ENCODE assay signal across 19 mouse cellular contexts in genomic region chr19:57510836-57511235, GRCm38 (mm10). TPM values are rescaled to one million over a fixed set of nuclear protein-coding genes. Genes with fewer than 3 reads are reported as not detected.
DNase-seq lines count a peak whose midpoint lies in the region; ATAC-seq and TF ChIP-seq lines count a peak whose summit lies in the region.
"Had no signal": no experiment of that assay in that cellular context is flagged by ENCODE, and none has a peak within 500 bp of the region (broad histone marks: within the 10 kb centered on the region; RNA-seq: fewer than 3 reads in every experiment).

No protein-coding gene starts in this region.

- intact Hi-C loops in heart, postnatal 14 days (cut with DNase I), result no loop called here

- H3K9ac ChIP-seq in heart, embryonic 13.5 days, result no peak overlapping the region
- H3K9ac ChIP-seq in intestine, embryonic 16.5 days (ENCODE audit: low read depth, low read length), result no peak overlapping the region
- H3K9ac ChIP-seq in intestine, postnatal 0 days (ENCODE audit: low read depth, low read length), result no peak overlapping the region
- H3K9ac ChIP-seq in stomach, embryonic 14.5 days (replicated peaks; ENCODE audit: low read depth, low read length), result no peak overlapping the region
- H3K9ac ChIP-seq in stomach, embryonic 16.5 days (ENCODE audit: low read length), result no peak overlapping the region
- H3K9ac ChIP-seq: embryonic facial prominence, embryonic 13.5 days; hindbrain, embryonic 13.5 days had no signal

- peak overlapping the region; percentile 79; the same call in 1 of the 2 replicates for H3K27ac ChIP-seq in heart, embryonic 13.5 days (replicated peaks)
- H3K27ac ChIP-seq in intestine, embryonic 16.5 days (ENCODE audit: low read length), result peak overlapping the region; percentile 54; the same call in 1 of the 2 replicates
- H3K27ac ChIP-seq in intestine, postnatal 0 days (ENCODE audit: low read depth, low read length), result no peak overlapping the region
- peak overlapping the region; percentile 68; the same call in 1 of the 2 replicates for H3K27ac ChIP-seq in stomach, embryonic 14.5 days (ENCODE audit: low read length)
- H3K27ac ChIP-seq in stomach, embryonic 16.5 days (ENCODE audit: low read length), result peak overlapping the region; percentile 55
- H3K27ac ChIP-seq: hindbrain, embryonic 13.5 days; hindbrain, postnatal 0 days had no signal

- no peak overlapping the region for H3K4me3 ChIP-seq in heart, embryonic 13.5 days
- H3K4me3 ChIP-seq in intestine, embryonic 16.5 days (ENCODE audit: low read length), result no peak overlapping the region
- H3K4me3 ChIP-seq in intestine, postnatal 0 days (ENCODE audit: low read depth, low read length), result no peak overlapping the region
- H3K4me3 ChIP-seq in stomach, embryonic 14.5 days (ENCODE audit: low read depth, low read length), result no peak overlapping the region
- no peak overlapping the region for H3K4me3 ChIP-seq in stomach, embryonic 16.5 days (replicated peaks; ENCODE audit: low read length)
- H3K4me3 ChIP-seq: embryonic facial prominence, embryonic 13.5 days; hindbrain, embryonic 13.5 days had no signal

- H3K27me3 ChIP-seq in heart, embryonic 13.5 days (replicated peaks), result 0 out of 2 replicates have a peak, but pooled peaks cover 3% of the 10 kb centered on the region
- H3K27me3 ChIP-seq in intestine, embryonic 16.5 days (replicated peaks; ENCODE audit: control insufficient read depth, insufficient read depth, low read length), result no peaks in the 10 kb centered on the region
- H3K27me3 ChIP-seq in intestine, postnatal 0 days (replicated peaks; ENCODE audit: control insufficient read depth, insufficient read depth, low read length), result no peaks in the 10 kb centered on the region
- no peaks in the 10 kb centered on the region for H3K27me3 ChIP-seq in stomach, embryonic 14.5 days (ENCODE audit: control insufficient read depth, insufficient read depth, low read length)
- no peaks in the 10 kb centered on the region for H3K27me3 ChIP-seq in stomach, embryonic 16.5 days (ENCODE audit: control insufficient read depth, insufficient read depth, low read length)
- H3K27me3 ChIP-seq: hindbrain, embryonic 13.5 days had no signal

- no peaks in the 10 kb centered on the region for H3K36me3 ChIP-seq in heart, embryonic 13.5 days
- no peaks in the 10 kb centered on the region for H3K36me3 ChIP-seq in intestine, embryonic 16.5 days (ENCODE audit: control insufficient read depth, insufficient read depth, low read length)
- H3K36me3 ChIP-seq in intestine, postnatal 0 days (ENCODE audit: control insufficient read depth, insufficient read depth), result no peaks in the 10 kb centered on the region
- no peaks in the 10 kb centered on the region for H3K36me3 ChIP-seq in stomach, embryonic 14.5 days (ENCODE audit: control insufficient read depth, insufficient read depth, low read length)
- no peaks in the 10 kb centered on the region for H3K36me3 ChIP-seq in stomach, embryonic 16.5 days (ENCODE audit: control insufficient read depth, insufficient read depth, low read length)
- H3K36me3 ChIP-seq: embryonic facial prominence, embryonic 13.5 days; hindbrain, embryonic 13.5 days had no signal

- ATAC-seq in heart, embryonic 13.5 days (ENCODE audit: extremely low read depth, insufficient number of reproducible peaks, low FRiP score, low TSS enrichment), result no peak
- ATAC-seq in intestine, embryonic 16.5 days, result no peak
- no peak for ATAC-seq in intestine, postnatal 0 days
- peak; percentile 28; the same call in 1 of the 2 replicates for ATAC-seq in stomach, embryonic 14.5 days (ENCODE audit: insufficient number of reproducible peaks, insufficient read depth, low FRiP score, low read depth)
- ATAC-seq in stomach, embryonic 16.5 days (ENCODE audit: insufficient read depth, low FRiP score), result peak; percentile 83
- ATAC-seq: forebrain, embryonic 14.5 days; hindbrain, postnatal 0 days had no signal

- no peak overlapping the region for H3K4me2 ChIP-seq in heart, embryonic 13.5 days
- H3K4me2 ChIP-seq in intestine, embryonic 16.5 days (ENCODE audit: low read depth, low read length), result no peak overlapping the region
- H3K4me2 ChIP-seq in intestine, postnatal 0 days (replicated peaks; ENCODE audit: low read depth), result no peak overlapping the region
- H3K4me2 ChIP-seq in stomach, embryonic 14.5 days (replicated peaks; ENCODE audit: low read depth, low read length), result no peak overlapping the region
- 0 out of 2 replicates have a peak overlapping the region, but pooled peaks have one; percentile 14 for H3K4me2 ChIP-seq in stomach, embryonic 16.5 days (ENCODE audit: low read depth, low read length)
- H3K4me2 ChIP-seq: embryonic facial prominence, embryonic 13.5 days; hindbrain, embryonic 13.5 days had no signal

- no peak for TF ChIP-seq CTCF in intestine, postnatal 0 days (IDR thresholded peaks at IDR 0.05; ENCODE audit: low read depth)

- H3K4me1 ChIP-seq in heart, embryonic 13.5 days, result peaks cover 15% of the 10 kb centered on the region
- H3K4me1 ChIP-seq in intestine, embryonic 16.5 days (ENCODE audit: control insufficient read depth, insufficient read depth, low read length), result peaks cover 15% of the 10 kb centered on the region
- H3K4me1 ChIP-seq in intestine, postnatal 0 days (replicated peaks; ENCODE audit: control insufficient read depth, insufficient read depth, low read length), result no peaks in the 10 kb centered on the region
- H3K4me1 ChIP-seq in stomach, embryonic 14.5 days (ENCODE audit: control insufficient read depth, insufficient read depth, low read length), result peaks cover 17% of the 10 kb centered on the region; the same call in 1 of the 2 replicates
- peaks cover 7% of the 10 kb centered on the region for H3K4me1 ChIP-seq in stomach, embryonic 16.5 days (ENCODE audit: control insufficient read depth, insufficient read depth, low read length)

- WGBS in heart, embryonic 13.5 days, result 92% methylated on average over 11 of the region's 11 CpGs
- WGBS in intestine, embryonic 16.5 days, result 69% methylated on average over 11 of the region's 11 CpGs
- WGBS in intestine, postnatal 0 days, result 65% methylated on average over 11 of the region's 11 CpGs
- WGBS in stomach, embryonic 14.5 days, result 81% methylated on average over 11 of the region's 11 CpGs
- WGBS in stomach, embryonic 16.5 days, result 75% methylated on average over 11 of the region's 11 CpGs

- H3K9me3 ChIP-seq in heart, embryonic 13.5 days, result no peaks in the 10 kb centered on the region
- no peaks in the 10 kb centered on the region for H3K9me3 ChIP-seq in intestine, embryonic 16.5 days (ENCODE audit: control insufficient read depth, low read length)
- no peaks in the 10 kb centered on the region for H3K9me3 ChIP-seq in intestine, postnatal 0 days (ENCODE audit: control insufficient read depth)
- H3K9me3 ChIP-seq in stomach, embryonic 14.5 days (ENCODE audit: control insufficient read depth, low read depth, low read length), result no peaks in the 10 kb centered on the region
- no peaks in the 10 kb centered on the region for H3K9me3 ChIP-seq in stomach, embryonic 16.5 days (replicated peaks; ENCODE audit: control insufficient read depth, low read length)
- H3K9me3 ChIP-seq: embryonic facial prominence, embryonic 13.5 days; hindbrain, embryonic 13.5 days had no signal

- DNase-seq in heart, postnatal 14 days, result no peak
- no peak for DNase-seq in yolk sac, embryonic 10.5 days (ENCODE audit: low spot score)
- DNase-seq: adrenal gland, adult 2 months; adrenal gland, postnatal 25 days; cerebellum, adult 18-20 months; cerebellum, adult 9-11 months; cerebellum, postnatal 36 days; gastrocnemius, postnatal 36 days; heart, adult 18-20 months; kidney, adult 11 months had no signal

RNA-seq across cellular contexts. Expression of gene Trub1, which starts 58.1 kb away (rescaled TPM):
- 11.0 and 12.4 TPM in 2 replicates for polyA plus RNA-seq in heart, embryonic 13.5 days (2015; fragmentation: Nextera tagmentation; extraction: Ambion mirVana)
- 1 to 10 TPM; 5.7 to 6.1 TPM for total RNA-seq in heart, postnatal 14 days (2021)
- polyA plus RNA-seq in intestine, embryonic 16.5 days (2015; fragmentation: Nextera tagmentation; extraction: Ambion mirVana), result 16.4 and 19.8 TPM in 2 replicates
- 7.1 and 7.7 TPM in 2 replicates for polyA plus RNA-seq in intestine, postnatal 0 days (2015; fragmentation: Nextera tagmentation; extraction: Ambion mirVana)
- polyA plus RNA-seq in stomach, embryonic 14.5 days (2014; fragmentation: Nextera tagmentation; extraction: Ambion mirVana), result 25.9 and 31.0 TPM in 2 replicates
- polyA plus RNA-seq in stomach, embryonic 16.5 days (2015; fragmentation: Nextera tagmentation; extraction: Ambion mirVana), result 24.7 and 25.8 TPM in 2 replicates

Comparison
In these comparisons a context has a peak if more than half of its experiments do, and no peak if none do; other contexts are left out.
1. ATAC-seq: peak in stomach, embryonic 14.5 days (single experiment) and stomach, embryonic 16.5 days (single experiment); none in heart, embryonic 13.5 days (single experiment), intestine, embryonic 16.5 days (single experiment) and intestine, postnatal 0 days (single experiment).